Mouse (Mus musculus): ENCODE data around the gene Dazl.

DNA sequence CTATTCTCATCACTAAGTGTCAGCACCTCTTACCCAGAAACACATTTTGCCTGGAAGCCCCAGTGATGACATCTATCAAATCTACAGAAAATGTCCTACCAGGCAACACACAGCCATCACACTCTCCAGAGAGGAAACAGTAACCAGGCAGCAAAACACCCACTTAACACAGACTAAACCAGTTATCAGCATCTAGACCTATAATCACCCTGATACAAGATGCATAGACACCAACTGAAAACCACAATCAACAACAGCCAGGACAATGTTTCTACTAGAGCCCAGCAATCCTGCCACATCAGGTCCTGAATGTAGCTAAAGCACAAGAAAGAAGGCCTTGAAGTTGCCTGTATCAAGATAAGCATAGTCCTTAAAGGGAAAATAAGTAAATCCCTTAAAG is 25.4 kb upstream of the Dazl start:
- TF ChIP-seq CTCF (IDR thresholded peaks at IDR 0.05; ENCODE audit: low read depth) = no peak
- no peak for TF ChIP-seq EP300 (IDR thresholded peaks at IDR 0.05; ENCODE audit: low read depth)

Data from heart, postnatal 0 days (tissue).